ENCODE assay signal across 19 mouse cellular contexts in the genomic region with DNA sequence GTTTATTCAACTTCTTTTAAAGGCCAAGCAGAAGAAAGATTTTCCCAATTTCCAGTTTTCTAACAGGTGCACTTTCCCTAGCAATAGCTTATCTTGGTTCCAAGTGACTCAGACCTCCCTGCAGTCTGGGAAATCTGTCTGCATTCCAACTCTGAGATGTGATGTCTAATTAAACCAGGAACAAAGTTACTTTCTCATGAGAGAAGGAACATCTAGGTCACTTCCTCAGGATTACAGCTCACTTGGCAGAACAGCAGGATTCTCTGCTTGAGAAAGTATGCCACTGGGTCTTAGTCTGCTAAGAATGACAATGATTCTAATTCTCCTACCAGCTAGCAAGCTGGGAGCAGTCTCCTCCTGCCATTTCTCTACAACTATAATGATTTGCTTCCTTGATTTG. TPM values are rescaled to one million over a fixed set of nuclear protein-coding genes. Genes with fewer than 3 reads are reported as not detected.
A peak's percentile ranks its signal among the peaks of the same experiment; 100 is the strongest.
DNase-seq lines count a peak whose midpoint lies in the region; ATAC-seq and TF ChIP-seq lines count a peak whose summit lies in the region.
"Had no signal": no experiment of that assay in that cellular context is flagged by ENCODE, and none has a peak within 500 bp of the region (broad histone marks: within the 10 kb centered on the region; RNA-seq: fewer than 3 reads in every experiment).

No protein-coding gene starts in this region.

- H3K9ac ChIP-seq in forebrain, postnatal 0 days = no peak overlapping the region
- H3K9ac ChIP-seq: midbrain, embryonic 15.5 days; neural tube, embryonic 12.5 days had no signal

- no peaks in the 10 kb centered on the region for H3K4me1 ChIP-seq in forebrain, postnatal 0 days (ENCODE audit: insufficient read depth)
- H3K4me1 ChIP-seq: embryonic facial prominence, embryonic 10.5 days; midbrain, embryonic 15.5 days; neural tube, embryonic 12.5 days had no signal

- DNase-seq in heart, adult 9 months (ENCODE audit: low spot score in 2 of 2) = peak; percentile 12 to 34
- DNase-seq in heart, postnatal 25 days (ENCODE audit: low spot score) = no peak
- DNase-seq in testis, postnatal 14 days (ENCODE audit: low spot score) = peak; percentile 9
- DNase-seq in testis, postnatal 10 days (ENCODE audit: low spot score) = no peak
- DNase-seq in frontal cortex, postnatal 36 days (ENCODE audit: low spot score in 2 of 2) = peak; percentile 14 to 49
- no peak for DNase-seq in embryo, embryonic 10 days (ENCODE audit: low spot score)
- no peak for DNase-seq in forebrain, postnatal 0 days
- DNase-seq: cerebellum, adult 18-20 months; gastrocnemius, postnatal 36 days; kidney, adult 18-20 months; lung, postnatal 4 days had no signal

- no peak overlapping the region for H3K4me2 ChIP-seq in forebrain, postnatal 0 days (ENCODE audit: low read depth)
- H3K4me2 ChIP-seq: midbrain, embryonic 15.5 days; neural tube, embryonic 12.5 days had no signal

- intact Hi-C loops in heart, postnatal 25 days (cut with DNase I) = no loop called here

- no peak for ATAC-seq in forebrain, postnatal 0 days
- ATAC-seq: midbrain, embryonic 15.5 days had no signal

- no peaks in the 10 kb centered on the region for H3K27me3 ChIP-seq in forebrain, postnatal 0 days (ENCODE audit: insufficient read depth, low read length)
- H3K27me3 ChIP-seq: midbrain, embryonic 15.5 days; neural tube, embryonic 12.5 days had no signal

- no peak for TF ChIP-seq CTCF in forebrain, postnatal 0 days (IDR thresholded peaks at IDR 0.05; ENCODE audit: low read depth)

- H3K36me3 ChIP-seq in forebrain, postnatal 0 days (ENCODE audit: insufficient read depth) = no peaks in the 10 kb centered on the region
- H3K36me3 ChIP-seq: embryonic facial prominence, embryonic 10.5 days; midbrain, embryonic 15.5 days; neural tube, embryonic 12.5 days had no signal

- no peak overlapping the region for H3K4me3 ChIP-seq in forebrain, postnatal 0 days (ENCODE audit: low read depth, low read length)
- H3K4me3 ChIP-seq: embryonic facial prominence, embryonic 10.5 days; midbrain, embryonic 15.5 days; neural tube, embryonic 12.5 days had no signal

- H3K27ac ChIP-seq in forebrain, postnatal 0 days (ENCODE audit: low read depth, low read length) = no peak overlapping the region
- H3K27ac ChIP-seq: embryonic facial prominence, embryonic 10.5 days; midbrain, embryonic 15.5 days; neural tube, embryonic 12.5 days had no signal

- H3K9me3 ChIP-seq in forebrain, postnatal 0 days (ENCODE audit: low read length) = no peaks in the 10 kb centered on the region
- H3K9me3 ChIP-seq: embryonic facial prominence, embryonic 10.5 days; midbrain, embryonic 15.5 days; neural tube, embryonic 12.5 days had no signal

RNA-seq across cellular contexts. Expression of a gene that starts 9.4 kb away (rescaled TPM):
- not detected for total RNA-seq in heart, postnatal 25 days (2021)
- not detected in 2 replicates for total RNA-seq in forebrain, postnatal 0 days (2014; rRNA removed)
- not detected in 2 replicates for polyA plus RNA-seq in forebrain, postnatal 0 days (2015; fragmentation: Nextera tagmentation; extraction: Ambion mirVana)
- total RNA-seq: adrenal gland, postnatal 4 days; gastrocnemius, postnatal 36 days had no signal
- polyA plus RNA-seq: embryonic facial prominence, embryonic 10.5 days; forebrain, embryonic 11.5 days; hindbrain, embryonic 11.5 days; limb, embryonic 11.5 days; liver, embryonic 16.5 days; midbrain, embryonic 15.5 days; neural tube, embryonic 12.5 days had no signal

RNA-seq across cellular contexts. Expression of a gene that starts 30.6 kb away (rescaled TPM):
- 10 to 100 TPM; 15.0 to 15.2 TPM for total RNA-seq in heart, postnatal 25 days (2021)
- total RNA-seq in forebrain, postnatal 0 days (2014; rRNA removed) = 1.6 and 3.4 TPM in 2 replicates
- 2.3 and 2.9 TPM in 2 replicates for polyA plus RNA-seq in forebrain, postnatal 0 days (2015; fragmentation: Nextera tagmentation; extraction: Ambion mirVana)
- polyA plus RNA-seq: embryonic facial prominence, embryonic 10.5 days; forebrain, embryonic 11.5 days had no signal

RNA-seq across cellular contexts. Expression of a gene that starts 30.8 kb away (rescaled TPM):
- 10 to 100 TPM; 12.7 to 14.6 TPM for total RNA-seq in heart, postnatal 25 days (2021)
- 3.1 and 4.3 TPM in 2 replicates for total RNA-seq in forebrain, postnatal 0 days (2014; rRNA removed)
- polyA plus RNA-seq in forebrain, postnatal 0 days (2015; fragmentation: Nextera tagmentation; extraction: Ambion mirVana) = 4.8 and 5.9 TPM in 2 replicates
- polyA plus RNA-seq: embryonic facial prominence, embryonic 10.5 days had no signal

RNA-seq across cellular contexts. Expression of a gene that starts 58.5 kb away (rescaled TPM):
- total RNA-seq in heart, postnatal 25 days (2021) = 1 to 10 TPM; 5.2 to 6.0 TPM
- total RNA-seq in forebrain, postnatal 0 days (2014; rRNA removed) = 0.08 TPM in 1 of 2 replicates, not detected in the other
- not detected in 2 replicates for polyA plus RNA-seq in forebrain, postnatal 0 days (2015; fragmentation: Nextera tagmentation; extraction: Ambion mirVana)
- polyA plus RNA-seq: embryonic facial prominence, embryonic 10.5 days; forebrain, embryonic 11.5 days; hindbrain, embryonic 11.5 days; limb, embryonic 11.5 days; neural tube, embryonic 12.5 days had no signal

Comparison
In these comparisons a context has a peak if more than half of its experiments do, and no peak if none do; other contexts are left out.
1. DNase-seq: peak in heart, adult 9 months (2 of 2), testis, postnatal 14 days (single experiment) and frontal cortex, postnatal 36 days (2 of 2); none in heart, postnatal 25 days (single experiment), testis, postnatal 10 days (single experiment), embryo, embryonic 10 days (single experiment) and forebrain, postnatal 0 days (single experiment).